Mouse (Mus musculus) heart, postnatal 4 days (tissue): ENCODE measurements around the gene Fabp3. TPM values are rescaled to one million over a fixed set of nuclear protein-coding genes. Genes with fewer than 3 reads are reported as not detected.

Experiments used
- DNase-seq: peaks from one replicate; pipeline ENCODE4 v3.0.0; 2021
- total RNA-seq, 2 experiments: library from RNA; stranded (reverse); gene quantifications; 2 replicates each; pipeline ENCODE4 v1.2.3; 2021

The Fabp3 gene
- 1,000 to 10,000 TPM; 6,197 to 6,868 TPM for total RNA-seq

DNA sequence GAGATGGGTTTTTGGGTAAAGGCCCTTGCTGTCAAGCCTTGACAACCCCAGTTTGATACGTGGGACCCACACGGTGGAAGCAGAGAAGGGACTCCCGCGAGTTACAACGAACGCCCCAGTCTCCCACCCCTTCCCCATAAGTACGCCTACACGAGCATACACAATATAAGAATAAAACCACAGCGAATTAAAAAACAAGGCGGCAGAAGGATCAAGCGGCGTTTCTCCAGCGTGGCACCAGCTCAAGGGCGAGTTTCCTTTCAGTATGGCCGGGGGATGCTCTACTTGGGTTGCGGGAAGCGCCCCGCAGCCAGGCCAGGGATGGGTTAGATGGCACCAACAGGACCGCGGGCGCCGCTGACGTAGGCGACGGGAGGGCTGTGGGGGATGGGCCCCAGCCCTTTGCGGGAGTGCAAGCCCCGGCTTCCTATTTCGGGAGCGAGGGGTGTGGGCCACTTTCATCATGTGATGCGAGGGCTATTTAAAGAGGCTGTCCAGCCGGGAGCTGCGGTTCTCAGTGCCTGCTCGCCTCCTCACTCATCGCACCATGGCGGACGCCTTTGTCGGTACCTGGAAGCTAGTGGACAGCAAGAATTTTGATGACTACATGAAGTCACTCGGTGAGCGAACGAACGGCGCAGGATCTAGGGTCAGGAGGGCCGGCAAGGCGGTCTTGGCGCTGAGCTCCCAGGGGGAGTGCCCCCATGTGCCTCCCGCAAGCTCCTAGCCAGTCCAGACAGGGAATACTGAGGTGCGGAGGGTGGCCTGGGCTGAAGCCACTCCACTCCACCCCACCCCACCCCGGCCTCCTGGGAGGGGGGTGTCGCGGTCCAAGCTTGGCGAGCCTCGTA lies at the start of gene Fabp3, which contains the start of gene Gm10570:
Gene Fabp3, plus strand, starts transcription at position 365 of the 851 bp plus-strand sequence.
Gene Gm10570, minus strand, starts transcription at position 444 of the 851 bp plus-strand sequence.
- peak; percentile 87 for DNase-seq

DNA sequence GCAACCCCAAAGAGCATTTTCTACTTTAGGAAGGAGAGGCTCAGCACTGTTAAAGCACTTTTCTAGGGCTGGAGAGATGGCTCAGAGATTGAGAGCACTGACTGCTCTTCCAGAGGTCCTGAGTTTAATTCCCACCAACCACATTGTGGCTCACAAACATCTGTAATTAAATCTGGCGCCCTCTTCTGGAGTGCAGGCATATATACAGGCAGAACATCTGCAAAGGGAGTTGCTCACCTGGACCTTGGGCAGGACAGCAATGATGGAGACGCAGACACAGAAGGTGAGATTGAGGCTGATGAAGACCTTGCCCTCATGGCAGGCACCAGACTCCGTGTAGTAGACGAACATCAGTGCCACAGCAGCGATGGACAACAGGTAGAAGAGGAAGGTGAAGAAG lies 48.0 kb upstream of the Fabp3 start:
- no peak for DNase-seq

DNA sequence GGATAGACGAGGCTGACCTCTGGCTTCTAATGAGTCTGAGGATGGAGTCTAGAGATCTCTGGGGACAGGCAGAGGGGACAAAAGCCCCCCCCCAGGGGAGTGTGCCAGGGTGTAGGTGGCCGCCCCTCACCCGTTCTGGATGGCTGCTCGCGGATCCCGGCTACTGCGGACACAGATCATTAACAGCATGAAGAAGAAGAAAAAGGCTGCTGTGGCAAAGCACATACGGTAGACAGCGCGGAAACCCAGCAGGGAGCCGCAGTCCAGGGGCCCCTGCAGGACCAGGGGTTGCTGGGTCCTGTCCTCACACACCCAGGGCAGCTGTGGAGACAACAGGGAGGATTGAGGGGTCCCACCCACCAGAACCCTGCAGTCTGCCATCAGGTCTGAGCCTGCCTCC lies 44.3 kb upstream of the Fabp3 start:
- DNase-seq: no peak

DNA sequence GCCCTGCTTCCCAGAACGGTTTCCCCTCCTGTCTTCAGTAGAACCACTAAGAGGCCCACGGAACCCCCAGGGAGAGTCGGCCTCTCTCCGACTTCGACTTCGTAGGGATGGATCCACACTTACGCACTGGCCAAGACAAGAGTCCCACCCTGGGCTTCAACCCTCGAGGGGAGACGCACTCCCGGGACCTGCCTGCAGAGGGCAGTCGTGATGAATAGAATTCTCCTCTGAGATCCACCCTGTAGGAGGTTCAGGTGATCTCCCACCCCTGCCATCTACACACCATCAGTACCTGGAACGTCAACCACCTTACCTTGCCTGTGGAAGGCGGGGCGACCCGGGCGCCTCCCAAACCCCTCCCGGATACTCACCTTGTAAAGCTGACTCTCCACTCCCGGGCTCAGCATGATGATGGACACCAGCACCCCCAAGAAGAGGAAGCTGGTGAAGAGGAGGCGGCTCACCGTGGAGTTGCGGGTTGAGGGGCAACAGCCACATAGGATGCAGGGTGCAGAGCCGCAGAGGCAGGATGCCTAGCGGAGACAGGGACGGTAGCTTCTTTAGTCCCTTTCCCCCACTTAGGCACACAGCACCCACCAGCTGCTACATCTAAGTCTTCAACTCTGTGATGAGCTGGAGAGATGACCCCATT lies 43.6 kb upstream of the Fabp3 start:
- DNase-seq: peak; percentile 83

DNA sequence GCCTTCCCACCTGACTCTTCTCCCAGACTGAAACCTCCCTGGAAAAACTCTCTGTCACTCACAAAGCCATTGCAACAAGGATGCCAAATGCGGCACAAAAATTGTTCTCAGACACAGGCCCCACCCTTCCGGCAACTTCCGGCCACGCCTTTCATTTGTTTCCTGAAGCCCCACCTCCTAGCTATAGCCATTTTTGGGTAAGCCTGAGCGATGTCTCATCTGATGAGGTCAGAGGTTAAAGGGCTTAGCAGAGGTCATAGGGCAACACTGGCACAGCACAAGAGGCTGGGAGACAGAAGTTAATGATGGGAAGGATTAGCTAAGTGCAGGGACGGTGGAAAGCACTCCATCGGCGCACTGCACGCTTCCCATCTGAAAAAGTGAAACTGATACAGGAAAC lies 41.8 kb upstream of the Fabp3 start:
- no peak for DNase-seq

DNA sequence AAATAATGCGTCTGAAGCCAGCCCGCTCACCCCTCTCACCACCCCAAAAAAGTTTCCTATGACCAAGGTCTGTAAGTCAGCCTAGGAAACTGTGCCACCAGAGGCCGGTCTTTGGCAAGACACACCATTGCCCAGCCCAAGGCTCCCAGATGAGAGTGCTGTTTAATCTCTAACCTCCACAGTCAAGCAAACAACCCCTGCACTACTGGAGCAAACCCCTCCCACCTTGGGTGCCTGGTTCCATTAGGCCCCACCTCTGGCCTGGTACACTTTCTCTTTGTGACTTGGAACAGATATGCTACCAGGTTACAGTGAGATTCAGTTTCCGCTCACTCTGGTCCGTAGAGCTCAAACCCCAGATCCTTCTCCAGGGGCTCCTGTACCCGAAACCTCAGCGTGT lies 41.3 kb upstream of the Fabp3 start:
- DNase-seq: no peak

DNA sequence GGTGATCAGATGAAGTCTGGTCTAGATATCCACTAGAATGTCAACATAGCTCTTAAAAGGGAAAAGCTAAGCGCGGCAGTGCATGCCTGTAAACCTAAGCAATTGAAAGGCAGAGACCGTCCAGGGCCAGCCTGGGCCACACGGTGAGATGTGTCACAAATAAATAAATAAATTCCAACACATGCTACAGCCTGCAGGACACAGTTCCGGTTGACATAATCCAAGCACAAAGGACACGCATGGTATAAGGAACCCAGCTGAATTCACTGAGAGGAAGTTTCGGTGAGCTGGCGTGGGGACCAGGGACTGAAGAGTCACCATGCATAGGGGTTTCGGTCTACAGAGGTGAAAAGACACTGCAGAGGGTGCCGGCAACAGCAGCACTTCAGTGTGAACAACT lies 39.7 kb upstream of the Fabp3 start:
- no peak for DNase-seq

DNA sequence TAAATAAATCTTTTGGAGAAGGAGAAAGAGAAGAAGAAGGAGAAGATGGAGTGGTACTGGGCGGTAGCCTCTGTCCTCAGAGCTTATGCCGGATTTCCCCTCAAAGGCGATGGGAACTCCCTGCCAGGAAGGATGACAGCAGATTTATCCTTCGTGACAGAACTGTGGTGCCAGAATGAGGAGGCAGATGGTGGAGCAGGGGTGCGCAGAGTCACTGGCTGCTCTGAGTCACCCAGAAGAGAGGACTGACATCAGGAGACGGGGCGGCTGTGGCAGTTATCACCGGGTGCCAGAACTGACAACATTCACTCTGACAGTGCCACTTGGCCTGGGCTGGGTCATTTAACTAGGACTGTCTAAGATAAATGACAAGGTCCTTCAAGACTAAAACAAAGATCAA lies 38.3 kb upstream of the Fabp3 start:
- DNase-seq: no peak

DNA sequence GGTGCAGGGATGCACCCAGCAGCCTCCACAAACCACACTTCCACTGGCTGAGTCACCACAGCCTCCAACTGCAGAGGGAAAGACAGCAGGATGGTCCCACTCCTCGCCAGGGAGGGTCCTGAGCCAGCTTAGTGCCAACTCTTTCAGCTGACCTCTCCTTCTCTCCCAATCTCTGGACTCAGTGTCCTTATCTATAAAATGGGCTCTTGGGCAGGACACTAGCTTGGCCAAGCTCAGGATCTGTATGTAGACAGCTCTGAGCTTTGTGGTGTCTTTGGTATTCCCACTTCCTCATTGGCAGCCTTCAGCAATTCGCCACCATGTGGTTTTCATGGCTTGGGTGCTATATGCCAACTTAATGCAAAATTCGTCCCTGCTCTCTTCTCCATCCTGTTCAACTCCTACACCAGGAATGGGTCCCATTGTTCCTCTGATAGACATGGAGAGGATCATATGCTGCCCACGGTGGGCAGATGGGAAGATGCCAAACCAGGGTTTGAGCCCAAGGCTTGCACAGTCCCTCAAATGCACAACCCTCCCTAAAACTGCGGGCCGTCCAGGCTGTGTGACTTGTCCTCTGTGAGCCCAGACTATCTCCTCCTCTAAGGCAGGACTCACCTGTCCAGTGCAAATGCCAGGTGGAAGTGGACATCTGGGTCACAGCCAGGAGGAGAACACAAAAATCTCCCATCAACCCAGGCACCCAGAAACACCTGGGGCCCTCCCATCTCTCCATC lies 37.6 kb upstream of the Fabp3 start:
- DNase-seq: no peak

DNA sequence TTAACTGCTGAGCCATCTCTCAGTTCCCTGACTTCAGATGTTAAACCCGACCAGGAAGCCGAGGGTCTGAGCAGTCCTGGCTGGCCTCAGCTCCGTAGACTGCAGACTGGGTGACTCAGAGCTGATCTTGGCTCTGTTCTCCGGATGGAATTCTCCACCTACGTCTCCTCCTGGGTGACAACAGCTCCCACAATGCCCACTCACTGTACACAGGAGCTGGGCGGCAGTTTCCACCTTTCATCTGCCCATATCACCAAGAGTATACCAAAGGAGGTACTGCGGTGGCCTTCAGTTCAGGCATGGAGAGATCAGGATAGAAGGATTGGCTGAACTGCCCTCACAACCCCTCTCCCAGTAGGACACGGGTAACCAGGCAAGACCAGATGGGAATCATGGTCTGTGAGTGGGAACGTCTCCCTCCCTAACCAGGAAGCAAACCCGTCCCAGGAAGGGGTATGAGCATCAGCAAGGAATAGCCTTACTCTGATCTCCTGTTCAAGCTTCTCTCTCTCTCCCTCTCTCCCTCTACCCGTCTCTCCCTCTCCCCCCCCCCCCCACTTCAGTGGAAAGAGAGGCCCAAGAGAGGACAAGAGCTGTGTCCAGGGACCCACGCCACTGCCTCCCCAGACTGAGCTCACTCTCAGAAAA lies 34.6 kb upstream of the Fabp3 start:
- DNase-seq: no peak

DNA sequence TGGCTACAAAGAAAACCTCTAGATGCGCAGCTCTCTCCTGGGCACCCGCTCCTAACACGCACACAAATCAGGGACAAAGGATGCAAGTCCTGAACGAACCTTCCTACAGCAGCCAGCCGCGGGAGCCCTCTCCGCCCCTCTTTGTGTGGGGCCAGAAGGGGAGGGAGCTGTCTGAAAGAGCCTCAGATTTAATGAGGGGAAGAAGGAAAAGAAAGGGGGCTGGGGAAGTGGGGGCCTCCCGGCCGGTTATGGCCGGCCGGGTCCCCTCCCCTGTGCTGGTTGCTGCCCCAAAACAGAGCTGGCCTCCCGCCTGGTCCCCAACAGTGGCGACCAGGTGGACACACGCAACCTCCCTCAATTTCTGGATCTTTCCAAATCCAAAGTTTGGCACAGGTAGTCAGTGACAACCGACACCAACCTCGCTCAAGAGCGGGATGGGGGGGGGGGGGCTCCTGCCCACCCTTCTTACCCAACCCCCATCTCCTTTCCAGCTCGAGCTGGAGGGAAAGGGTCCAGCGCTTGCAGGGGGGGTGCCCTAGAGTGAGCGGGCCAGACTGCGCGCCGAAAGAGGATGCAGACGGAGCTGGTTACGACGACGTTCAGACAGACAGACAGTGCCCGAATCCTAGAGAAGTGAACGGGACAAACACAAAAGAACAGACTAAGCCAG lies 33.9 kb upstream of the Fabp3 start:
- no peak for DNase-seq

DNA sequence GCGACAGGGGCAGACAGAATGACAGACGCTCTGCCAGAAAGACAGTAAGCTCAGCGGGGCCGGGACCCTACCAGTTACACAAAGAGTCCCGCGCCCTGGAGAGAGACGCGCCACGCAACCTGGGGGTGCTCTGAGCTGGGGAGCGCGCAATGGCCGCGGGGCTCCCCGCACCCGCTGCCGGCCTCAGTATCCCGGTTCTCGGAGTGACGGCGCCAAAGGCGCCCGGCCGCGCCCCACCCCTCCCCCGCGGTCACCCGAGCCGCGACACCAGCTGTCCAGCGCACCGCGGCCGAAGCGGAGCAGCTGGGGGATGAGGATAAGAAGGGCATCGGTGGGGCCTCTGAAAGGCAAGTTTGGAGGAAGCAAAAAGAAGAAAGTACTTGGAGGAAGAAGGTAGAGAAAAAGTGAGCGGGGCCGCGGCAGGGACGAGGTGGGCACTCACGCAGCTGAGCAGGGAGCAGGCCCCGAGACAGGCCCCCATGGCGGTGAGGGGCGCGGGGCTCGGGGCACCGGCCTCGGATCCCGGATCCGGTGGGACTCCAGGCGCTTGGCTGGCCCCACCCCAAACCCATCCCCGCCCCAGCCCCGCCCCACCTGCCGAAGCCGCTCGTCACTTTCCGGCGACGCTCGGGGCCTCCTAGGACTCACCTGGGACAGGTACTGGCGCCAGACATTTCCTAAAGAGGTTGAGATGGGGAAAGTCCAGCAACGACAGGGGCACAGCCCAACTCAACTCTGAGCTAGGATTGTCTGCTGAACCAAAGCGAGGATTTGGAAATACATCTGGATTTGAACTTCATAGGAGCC lies 33.2 kb upstream of the Fabp3 start:
- no peak for DNase-seq

DNA sequence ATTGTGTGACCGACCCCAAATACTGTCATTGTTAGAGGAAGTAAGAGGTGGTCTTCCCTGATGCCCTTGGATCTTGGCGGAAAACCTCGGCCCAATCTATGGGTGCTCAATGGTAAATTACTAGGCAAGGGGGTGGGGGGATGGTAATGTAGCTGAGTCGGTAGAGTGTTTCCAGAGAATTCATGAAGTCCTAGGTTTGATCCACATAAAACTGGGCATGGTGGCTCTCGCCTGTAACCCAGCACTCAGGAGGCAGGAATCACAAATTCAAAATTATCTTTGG lies 32.6 kb upstream of the Fabp3 start:
- DNase-seq: no peak

DNA sequence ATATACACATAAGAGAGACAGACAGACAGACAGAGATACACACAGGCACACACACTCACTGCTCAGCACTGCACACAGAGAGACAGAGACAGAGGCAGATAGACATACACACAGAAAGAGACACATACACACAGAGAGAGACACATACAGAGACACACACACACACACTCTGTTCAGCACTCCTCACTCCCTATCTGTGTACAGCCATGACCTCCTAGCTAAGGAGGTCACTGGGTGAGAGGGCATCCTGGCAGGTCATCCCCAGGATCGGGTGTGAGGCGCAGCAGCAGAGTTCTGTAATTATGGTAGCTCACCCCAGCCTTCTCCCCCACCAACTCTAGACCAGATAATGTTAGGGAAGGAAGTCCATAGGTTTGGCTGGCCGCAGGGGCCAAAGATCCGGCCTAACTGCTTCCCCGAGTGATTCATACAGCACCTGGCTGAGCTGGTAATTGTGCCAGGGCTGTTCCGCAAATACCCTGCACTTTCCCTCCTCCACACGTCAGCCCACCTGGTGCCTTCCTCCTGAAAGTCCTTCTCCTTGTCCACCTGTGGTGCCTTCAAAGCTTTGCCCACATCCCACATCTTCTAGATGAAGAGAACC lies 31.7 kb upstream of the Fabp3 start:
- no peak for DNase-seq

DNA sequence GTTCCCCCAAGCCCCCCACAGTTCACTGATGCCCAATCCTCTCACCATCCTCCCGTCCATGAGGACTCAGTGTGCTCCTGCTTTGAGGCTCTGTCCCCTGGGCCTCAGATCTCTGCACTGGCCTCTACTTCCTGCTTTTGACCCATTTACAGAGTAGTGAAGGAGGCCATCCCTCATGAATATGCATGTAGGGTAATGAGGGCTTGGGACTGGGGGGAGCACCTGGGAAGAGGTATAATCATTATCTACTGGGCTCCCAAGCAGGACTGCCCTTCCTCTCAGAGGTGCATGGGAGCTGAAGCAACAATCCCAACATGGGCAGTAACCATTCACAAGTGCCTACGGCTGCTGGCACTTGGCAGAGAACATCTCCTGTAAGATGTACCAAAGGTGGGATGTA lies 29.3 kb upstream of the Fabp3 start, which contains the start of gene Serinc2:
Gene Serinc2, minus strand, starts transcription at position 101 of the 400 bp plus-strand sequence.
- DNase-seq: no peak

DNA sequence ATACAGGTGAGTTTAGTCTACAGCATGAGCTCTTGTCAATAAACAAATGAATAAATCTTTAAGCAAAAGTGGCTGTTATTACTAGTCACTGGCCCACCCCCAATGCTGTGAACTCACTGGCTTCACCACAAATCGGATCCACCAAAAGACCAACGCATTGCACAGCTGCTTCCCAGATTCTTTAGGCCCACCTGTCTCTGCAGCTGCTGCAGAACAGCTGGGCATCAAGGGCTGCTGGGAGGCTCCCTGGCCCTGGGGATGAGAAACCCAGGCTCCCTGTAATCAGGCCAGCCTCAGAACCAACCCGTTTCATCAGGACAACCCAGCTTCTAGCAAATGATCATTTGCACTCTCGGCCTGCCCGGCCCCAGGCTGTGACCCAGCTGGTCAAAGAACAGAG lies 25.5 kb upstream of the Fabp3 start:
- no peak for DNase-seq

DNA sequence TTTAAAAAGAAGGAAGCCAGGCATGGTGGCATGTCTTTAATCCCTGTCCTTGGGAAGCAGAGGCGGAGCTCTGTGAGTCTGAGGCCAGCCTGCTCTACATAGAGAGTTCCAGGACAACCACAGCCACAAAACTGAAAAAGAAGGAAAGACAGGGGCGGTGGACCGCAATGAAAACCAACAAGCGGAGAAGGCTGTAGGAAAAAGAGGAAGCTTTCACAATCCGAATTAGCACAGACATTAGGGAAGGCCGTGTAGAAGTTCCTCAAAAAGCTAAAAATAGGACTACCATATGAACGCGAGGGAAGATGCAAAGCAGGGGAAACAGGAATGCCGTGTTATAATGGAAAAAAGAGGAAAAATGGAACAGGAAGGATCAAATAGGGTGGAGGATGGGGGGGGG lies 24.6 kb upstream of the Fabp3 start:
- DNase-seq: no peak

DNA sequence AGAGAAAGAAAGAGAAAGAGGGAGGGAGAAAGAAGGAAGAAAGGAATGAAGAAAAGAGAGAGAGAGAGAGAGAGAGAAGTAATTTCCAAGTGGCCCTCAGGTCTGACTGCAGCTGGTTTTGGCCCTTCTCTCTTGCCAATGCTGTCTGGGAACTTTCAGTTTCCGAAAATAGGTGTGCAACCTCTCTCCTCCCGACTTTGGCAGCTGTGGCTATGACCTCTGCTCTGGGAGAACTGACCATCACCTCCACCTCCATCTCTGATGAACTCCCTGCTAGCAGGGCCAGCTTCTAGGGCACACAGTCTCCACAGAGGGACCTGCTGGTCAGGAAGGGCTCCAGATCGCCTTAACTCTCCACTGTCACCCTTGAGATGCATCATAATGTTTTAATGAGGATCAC lies 21.9 kb upstream of the Fabp3 start:
- DNase-seq: no peak

DNA sequence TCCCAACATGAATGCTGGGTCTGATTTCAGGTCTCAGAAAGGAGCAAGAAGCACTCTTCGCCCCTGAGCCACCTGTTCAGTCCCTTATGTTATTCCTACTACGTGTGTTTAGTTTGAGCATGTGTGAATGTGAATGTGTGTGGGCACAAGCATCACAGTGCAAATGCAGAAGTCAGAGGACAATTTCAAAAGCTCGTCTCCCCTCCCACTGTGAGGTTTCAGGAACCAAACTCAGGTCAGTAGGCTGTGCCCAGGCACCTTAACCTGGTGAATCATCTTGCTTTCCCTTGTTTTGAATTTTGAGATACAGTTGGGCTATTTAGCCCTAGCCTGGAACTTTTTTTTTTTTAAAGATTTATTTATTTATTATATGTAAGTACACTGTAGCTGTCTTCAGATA lies 18.6 kb upstream of the Fabp3 start:
- DNase-seq: no peak

DNA sequence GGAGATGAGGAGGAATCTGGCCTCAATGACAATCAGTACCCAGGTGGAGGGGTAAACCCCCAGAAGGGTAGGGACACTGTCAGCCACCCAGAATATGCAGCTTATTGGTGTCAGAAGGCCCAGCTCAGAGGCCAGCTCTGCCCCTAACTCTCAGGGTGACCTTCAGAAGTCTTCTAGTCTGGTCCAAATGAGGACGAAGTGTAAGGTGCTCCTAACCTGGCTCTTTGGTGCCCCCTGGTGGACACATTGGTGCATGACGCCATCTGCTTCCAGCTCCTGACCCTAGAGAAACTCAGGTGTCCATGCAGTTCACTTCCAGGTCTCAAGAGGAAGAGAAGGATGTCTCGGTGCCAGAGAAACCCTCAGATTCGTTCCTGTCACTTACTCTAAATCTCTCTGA lies 16.1 kb upstream of the Fabp3 start:
- peak; percentile 86 for DNase-seq

DNA sequence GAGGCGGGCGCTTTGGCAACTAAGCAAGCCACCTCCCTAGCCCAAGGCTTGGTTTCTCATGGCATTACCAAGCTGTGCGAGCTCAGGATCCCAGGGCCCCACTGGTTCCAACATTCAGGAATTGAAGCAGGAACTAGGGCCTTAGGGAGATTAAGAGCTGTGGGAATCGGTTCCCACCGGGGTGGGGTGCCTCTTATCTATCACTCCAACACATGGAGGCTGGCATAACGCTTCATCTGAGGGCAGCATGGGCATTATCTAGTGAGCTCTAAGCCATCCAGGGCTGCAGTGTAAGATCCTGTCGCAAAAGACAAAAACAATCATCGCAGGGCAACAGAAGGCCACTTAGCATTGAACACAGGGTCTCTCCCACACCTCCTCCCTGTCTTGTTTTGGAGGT lies 13.9 kb upstream of the Fabp3 start:
- no peak for DNase-seq
